Mouse (Mus musculus): ENCODE measurements at regions not wholly inside any gene's neighbourhood (a gene's known extent, or its start where the extent isn't known, plus 50 kb on each side); places are given as distances from the start of the nearest gene placed in this dataset.

DNA sequence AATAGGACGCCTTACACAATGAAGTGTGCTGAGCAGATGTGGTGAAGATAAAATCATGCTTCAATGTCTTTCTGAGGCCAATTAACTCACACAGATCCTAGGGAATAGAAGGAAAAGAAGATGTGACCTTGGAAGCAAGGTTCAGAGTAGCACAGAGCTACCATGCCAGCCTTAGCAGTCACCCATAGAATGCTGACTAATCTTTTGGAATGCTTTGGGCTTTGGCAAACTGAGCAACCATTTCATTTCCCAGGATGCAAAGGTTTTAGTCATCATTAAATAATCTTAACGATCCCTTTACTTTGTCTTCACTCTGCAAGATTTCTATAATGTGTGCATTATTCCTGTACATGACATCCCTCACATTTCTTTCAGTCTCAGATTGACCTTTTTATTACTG, 152.4 kb downstream of the Cd55b start:
- ATAC-seq (no peak), DNase-seq (ENCODE audit: low spot score) (no peak)
- no peak overlapping the region for H3K9ac ChIP-seq (replicated peaks; ENCODE audit: low read length)

More for the DNA sequence above, 152.4 kb downstream of the Cd55b start:
- WGBS: 83% methylated on average over 2 of the region's 2 CpGs
- no peaks in the 10 kb centered on the region for H3K27me3 ChIP-seq (ENCODE audit: insufficient read depth, low read length)
- no peak for TF ChIP-seq CTCF (IDR thresholded peaks at IDR 0.05; ENCODE audit: low read depth)
- no peak overlapping the region for H3K27ac ChIP-seq
- H3K36me3 ChIP-seq (ENCODE audit: insufficient read depth, low read length): no peaks in the 10 kb centered on the region
- H3K4me2 ChIP-seq (ENCODE audit: low read depth, low read length): no peak overlapping the region
- no peaks in the 10 kb centered on the region for H3K4me1 ChIP-seq (ENCODE audit: insufficient read depth, low read length)
- no peaks in the 10 kb centered on the region for H3K9me3 ChIP-seq (ENCODE audit: low read length)
- no peak overlapping the region for H3K4me3 ChIP-seq (ENCODE audit: low read length)

Measured in hindbrain, postnatal 0 days (tissue).